Mouse (Mus musculus) adrenal gland (tissue): ENCODE results near the gene Foxe3.
"Not testable (repeated sequence)": the region's sequence is repeated elsewhere in the genome, so short reads cannot be mapped to it uniquely, and the experiment has no call there.

Source experiments
- intact Hi-C: fragments of 180-260 bp; cut with DNase I; formaldehyde crosslinking; loops from one replicate; pipeline ENCODE4 v1.15.1; 2025
- long read RNA-seq, 2 experiments: library from polyadenylated mRNA; unstranded; transcript quantifications; one replicate each; pipeline ENCODE4 v2.0.0; 2020; ENCODE audit warnings: borderline replicate concordance in 1 of 2; ENCODE audit not compliant: insufficient replicate concordance in 1 of 2

The Foxe3 gene
- long read RNA-seq, experiment 1, result 0 reads
- long read RNA-seq, experiment 2, result 0 reads

GRCm38 (mm10) chr4:114925917-114926312 is at the start of gene Foxe3:
TSS of gene Foxe3 (minus strand) at chr4:114926013.
- intact Hi-C loops, result no loop called here

DNA sequence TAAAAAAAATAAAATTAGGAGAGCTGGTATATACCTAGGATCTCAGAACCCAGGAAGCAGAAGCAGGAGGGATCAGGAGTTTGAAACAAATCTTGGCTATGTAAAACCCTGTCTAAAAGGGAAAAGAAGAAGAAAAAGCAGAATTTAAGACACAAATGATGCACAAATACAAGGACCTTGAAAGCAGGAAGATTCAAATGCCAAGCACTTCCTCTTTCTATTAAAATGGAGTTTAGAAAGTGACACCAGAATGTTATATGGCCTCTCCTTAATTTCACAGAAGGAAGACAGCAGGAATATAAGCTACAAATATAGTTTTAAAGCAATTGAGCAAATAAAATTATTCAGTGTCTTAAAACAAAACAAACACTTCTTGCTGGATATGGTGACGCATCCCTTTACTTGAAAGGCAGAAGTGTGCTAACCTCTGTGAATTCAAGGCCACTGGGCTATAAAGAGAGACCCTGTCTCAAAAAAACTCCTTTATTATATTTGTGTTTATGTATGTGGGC is 47.5 kb upstream of the Foxe3 start:
- intact Hi-C loops, result no loop called here

DNA sequence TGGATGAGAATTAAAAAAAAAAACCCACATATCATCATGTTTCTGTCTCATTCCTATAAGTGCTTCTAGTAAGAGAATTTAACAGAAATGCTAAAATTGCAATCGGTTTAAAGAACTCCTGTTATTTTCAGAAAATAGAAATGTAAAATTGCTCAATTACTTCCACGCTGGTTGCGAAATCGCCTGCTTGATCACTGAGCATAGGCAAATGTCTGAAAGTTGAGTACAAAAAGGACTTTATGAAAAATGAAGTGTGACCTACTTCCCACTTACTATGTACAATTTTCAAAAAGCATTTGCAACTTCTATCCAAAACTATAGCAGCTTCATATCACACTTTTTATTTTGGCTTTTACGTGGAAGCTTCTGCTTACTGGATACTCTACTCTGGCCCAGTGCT is 44.9 kb upstream of the Foxe3 start:
- intact Hi-C loops, result no loop called here

DNA sequence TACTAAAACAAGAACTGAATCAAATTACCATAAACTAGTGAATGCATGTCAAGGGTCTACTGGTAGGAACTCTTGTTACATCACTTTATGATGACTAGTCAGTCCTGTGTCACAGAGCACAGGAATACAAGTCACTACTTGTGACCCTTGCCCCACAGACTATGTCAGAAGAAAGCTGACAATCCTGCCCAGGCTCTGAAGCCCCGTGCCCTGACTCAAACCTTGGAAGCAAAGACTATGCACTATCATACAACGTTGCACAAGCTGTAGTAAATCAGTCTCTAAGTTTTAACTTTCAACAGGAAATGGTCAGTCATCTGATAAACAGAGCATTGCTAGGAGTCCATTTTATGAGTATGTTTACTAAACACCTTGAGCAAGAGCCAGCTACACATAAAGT is 35.1 kb upstream of the Foxe3 start:
- intact Hi-C loops, result not testable (repeated sequence)

DNA sequence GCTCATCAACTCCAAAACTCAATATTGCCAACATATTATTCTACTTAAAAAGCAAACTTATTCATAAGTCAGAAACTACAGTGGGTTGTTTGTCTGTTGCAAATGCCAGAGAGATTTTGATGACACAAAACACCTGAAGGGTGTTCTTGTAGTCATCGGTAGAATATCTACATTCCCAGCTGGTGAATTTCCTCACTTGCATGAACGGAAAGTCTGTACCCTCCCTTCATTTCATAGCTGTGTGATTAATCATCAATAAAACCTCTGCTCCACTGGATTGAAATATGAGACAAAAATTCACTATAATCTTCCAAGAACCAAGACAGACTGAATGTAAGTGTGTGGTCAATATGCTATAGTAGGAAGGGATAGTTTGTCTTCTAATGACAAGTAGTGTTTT is 33.7 kb upstream of the Foxe3 start:
- intact Hi-C loops, result no loop called here

DNA sequence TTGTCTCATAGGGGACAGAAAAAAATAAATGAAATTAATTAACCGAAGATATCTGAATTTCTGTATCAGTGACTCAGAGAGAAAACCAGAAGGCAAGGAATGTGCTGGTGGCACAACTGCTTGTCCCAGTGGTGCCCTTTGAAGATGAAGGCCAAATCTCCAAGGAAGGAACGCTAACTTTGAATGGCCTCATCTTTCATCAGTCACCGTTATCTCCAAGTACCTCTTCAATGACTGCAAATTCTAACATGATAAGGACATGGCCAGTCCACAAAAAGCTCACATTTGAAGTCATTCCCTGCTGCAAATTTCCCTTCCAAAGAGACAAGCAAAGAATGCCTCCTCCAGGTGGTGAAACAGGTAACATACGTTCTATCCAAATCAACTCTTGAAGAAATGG is 33.0 kb upstream of the Foxe3 start:
- intact Hi-C loops, result no loop called here

DNA sequence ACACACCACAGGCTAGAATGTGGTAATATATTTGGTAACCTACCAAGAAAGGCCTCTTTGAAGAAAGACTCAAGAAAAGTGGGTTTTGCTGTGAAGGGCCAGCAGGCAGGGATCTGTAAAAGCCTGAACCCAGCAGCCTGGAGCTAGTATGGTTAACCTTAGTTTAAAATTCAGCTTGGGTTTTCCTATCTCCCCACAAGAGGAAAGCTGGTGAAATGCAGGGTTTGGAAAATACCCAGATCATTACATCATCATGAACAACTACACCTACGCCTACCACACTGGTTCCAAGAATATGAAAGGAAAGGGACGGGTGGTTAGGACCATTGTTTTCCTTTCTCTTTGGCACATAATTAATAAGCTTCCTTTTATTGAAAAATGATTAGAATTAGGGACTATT is 32.4 kb upstream of the Foxe3 start:
- intact Hi-C loops, result no loop called here

GRCm38 (mm10) chr4:114957403-114957802 is 31.6 kb upstream of the Foxe3 start:
- intact Hi-C loops, result no loop called here

DNA sequence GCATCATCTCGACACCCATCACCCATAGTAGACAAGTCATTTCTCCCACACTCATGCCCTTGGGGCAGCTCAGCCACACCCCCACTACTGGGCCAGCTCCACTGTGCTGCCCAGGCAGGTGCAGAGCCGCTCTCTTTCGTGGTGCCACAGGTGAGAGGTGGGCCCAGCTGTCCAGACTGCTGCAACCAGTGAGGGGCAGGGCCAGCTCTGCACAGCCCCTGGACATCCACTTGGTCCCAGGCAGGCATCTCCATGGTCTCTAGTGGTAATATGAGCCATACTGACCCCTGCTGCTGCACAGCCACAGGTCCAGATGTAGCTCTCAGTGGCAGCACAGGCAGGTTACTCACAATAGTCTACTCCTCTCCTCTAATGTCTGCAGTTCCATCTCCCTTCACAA is 27.4 kb upstream of the Foxe3 start:
- intact Hi-C loops, result no loop called here

DNA sequence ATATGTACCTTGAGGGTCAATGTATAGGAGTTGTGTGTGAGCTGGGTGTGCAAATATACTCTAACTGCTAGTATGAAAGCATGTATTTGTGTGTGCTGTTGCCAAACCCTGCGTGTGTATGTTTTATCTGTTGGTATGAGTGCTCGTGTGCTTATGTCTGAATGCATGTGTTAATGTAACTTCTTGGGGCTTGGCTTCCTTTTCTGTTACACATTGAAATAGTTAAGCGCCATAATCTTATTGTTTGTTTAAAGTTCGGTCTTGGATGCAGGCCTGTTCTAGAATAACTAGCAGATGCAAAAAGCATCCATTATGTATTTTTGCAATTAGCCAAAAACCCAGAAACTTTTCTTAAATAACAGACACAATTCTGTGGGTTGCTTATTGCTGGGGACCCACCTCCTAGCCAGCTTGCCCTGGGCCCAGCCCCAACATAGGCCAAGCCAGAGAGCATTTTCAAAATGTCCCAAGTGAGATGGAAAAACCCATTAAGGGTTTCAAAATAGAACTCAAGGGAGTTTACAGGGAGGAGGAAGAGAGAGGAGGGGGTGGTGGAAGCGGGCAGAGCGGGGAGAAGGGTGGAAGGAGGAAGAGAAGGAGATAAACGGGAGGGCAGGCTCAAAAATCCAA is 22.2 kb upstream of the Foxe3 start:
- intact Hi-C loops, result loop anchor here (2.0 to 5.0 kb wide), 3 partner anchors 31 to 301 kb away; no protein-coding TSS in a partner anchor

DNA sequence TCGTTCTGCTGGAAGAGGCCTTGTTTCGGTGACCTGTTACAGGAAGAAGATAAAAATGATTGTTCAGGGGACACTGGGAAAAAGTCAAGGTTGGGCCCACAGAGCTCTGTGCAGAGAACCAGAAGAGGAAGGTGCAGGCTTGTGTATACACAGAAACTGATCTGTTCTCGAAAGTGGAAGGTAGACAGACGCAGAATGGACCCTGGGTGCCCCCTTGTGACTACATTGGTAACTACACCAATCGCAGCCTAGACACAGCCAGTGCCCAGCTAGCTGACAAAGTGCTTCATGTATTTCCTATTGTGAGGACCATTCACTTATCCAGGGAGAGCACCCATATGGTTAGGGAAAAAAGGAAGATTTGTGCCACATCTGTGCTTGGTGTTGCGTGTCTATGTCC is 21.6 kb upstream of the Foxe3 start:
- intact Hi-C loops, result loop anchor here (2.0 to 5.0 kb wide), 3 partner anchors 31 to 300 kb away; no protein-coding TSS in a partner anchor

GRCm38 (mm10) chr4:114946416-114946815 is 20.6 kb upstream of the Foxe3 start:
- intact Hi-C loops, result loop anchor here (2.0 to 5.0 kb wide), 3 partner anchors 30 to 299 kb away; no protein-coding TSS in a partner anchor

GRCm38 (mm10) chr4:114945021-114945420 is 19.2 kb upstream of the Foxe3 start:
- intact Hi-C loops, result loop anchor here (5.0 kb wide), 2 partner anchors 278 to 298 kb away; no protein-coding TSS in a partner anchor

GRCm38 (mm10) chr4:114942583-114942982 is 16.8 kb upstream of the Foxe3 start:
- intact Hi-C loops, result no loop called here

DNA sequence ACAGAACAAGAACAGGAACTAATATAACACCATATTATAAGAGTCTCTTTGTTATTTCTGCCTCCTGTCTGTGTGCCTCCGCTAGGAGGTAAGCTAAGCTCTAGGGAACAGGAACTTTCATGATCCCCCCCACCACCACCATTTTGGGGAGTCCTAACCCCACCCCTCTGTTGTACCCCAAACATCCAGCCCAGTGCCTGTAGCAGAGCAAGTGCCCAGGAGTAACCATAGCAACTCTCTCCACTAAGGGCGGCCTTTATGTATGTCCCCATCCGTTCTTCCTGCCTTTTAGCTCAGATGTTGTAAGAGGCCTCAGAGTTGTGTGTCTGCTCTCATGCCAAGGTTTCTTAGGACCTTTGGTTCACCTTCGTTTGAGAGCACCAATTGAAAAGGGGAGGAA is 16.3 kb upstream of the Foxe3 start:
- intact Hi-C loops, result no loop called here

DNA sequence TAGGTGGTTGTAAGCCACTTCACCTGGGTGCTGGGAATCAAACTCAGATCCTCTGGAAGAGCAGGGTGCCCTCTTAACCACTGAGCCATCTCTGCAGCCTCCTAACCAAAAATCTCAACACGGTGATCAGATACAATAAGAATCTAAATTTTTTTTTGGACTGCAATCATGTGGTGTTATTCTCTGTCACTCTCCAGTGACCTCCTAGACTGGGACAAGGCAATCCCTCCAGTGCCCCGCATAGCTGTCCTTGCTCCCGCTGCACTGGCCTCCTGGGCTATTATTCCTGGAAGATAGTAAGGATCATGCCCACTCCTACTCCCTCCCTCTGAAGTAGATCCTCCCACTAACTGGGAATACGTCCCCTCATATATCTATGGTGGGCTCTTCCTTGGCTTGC is 15.5 kb upstream of the Foxe3 start:
- intact Hi-C loops, result no loop called here

- intact Hi-C loops, result no loop called here
These were observed 12.4 kb upstream of the Foxe3 start for GRCm38 (mm10) chr4:114938248-114938647.

DNA sequence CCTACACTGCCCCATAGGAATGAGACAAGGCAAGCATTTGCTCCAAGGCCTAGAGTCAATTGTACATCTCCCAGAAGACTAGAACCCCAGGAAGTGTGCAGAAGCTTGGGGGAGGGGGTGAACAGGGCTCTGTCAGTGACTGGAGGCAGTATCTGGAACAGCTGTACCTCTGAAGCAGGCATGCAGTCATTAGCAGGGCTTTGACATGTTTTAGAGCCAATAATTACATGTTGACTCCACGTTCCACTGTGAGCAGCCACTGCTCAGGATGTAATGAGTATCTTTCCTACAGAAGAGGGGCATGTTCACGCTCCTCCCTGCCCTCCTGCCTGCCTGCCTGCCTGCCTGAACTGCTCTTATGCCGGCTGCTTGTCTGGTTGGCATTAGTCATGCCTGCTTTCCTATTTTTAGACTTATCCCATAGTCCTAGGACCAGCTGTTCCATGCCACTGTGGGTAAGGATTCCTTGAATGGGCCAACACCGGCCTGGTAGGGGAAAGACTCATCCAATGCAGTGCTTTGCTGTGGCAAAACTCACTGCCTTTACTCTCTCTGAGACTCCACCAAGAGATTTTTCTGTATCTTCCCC is 11.7 kb upstream of the Foxe3 start:
- intact Hi-C loops, result no loop called here

DNA sequence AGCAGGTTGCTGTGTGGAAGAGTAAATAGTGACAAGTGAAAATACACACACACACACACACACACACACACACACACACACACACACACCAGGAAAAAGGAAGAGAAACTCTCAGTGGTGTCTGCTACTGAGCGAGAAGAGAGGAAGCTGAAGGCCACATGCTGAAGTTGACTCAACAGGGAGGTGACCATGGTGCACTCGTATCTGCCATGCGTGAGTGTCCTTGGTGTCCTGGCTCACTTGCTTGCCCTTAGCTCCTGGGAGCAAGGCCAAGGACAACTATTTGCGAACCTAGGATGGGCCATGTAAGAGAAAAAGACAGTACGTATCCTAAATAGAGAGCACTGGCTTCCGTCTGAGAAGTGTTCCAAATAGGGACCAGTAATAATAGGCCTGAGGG is 8.4 kb upstream of the Foxe3 start:
- intact Hi-C loops, result no loop called here

DNA sequence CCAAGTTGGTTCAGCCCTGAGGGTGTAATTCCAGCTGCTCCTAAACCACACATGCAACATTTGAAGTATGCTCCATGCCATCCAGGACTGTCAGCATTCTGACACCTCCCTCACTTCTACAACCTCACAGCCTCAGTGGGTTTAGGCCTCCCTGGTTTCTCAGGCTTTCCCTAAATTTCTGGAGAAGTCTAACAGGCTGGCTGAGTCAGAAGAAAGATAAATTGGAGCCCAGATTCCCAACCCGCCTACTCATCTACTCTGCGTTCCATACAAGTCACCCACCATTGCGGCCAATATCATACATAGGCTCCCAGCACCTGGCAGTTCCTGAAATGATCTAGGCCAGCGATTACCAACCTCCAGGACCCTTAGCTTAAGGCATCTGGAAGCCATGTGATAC is 6.9 kb upstream of the Foxe3 start:
- intact Hi-C loops, result no loop called here

DNA sequence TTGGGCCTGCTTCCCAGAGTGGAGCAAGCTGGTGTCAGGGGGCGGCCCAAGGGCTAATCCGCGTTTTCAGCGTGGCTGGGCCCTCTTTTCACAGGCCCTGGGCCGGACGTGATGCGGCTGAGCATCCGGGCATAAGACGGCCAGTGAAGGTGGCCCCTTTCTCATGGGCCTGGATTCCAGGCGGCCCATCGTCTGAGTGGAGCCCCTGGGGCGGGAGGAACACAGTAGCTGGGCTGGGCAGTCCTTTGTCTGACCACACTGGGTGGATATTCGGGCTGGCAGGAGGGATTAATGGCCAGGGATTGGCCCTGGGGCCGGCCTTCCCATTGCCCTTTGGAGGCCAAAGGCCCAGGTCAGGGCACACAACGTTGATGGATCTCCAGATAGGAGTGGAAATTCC is 3.3 kb upstream of the Foxe3 start:
- intact Hi-C loops, result no loop called here

DNA sequence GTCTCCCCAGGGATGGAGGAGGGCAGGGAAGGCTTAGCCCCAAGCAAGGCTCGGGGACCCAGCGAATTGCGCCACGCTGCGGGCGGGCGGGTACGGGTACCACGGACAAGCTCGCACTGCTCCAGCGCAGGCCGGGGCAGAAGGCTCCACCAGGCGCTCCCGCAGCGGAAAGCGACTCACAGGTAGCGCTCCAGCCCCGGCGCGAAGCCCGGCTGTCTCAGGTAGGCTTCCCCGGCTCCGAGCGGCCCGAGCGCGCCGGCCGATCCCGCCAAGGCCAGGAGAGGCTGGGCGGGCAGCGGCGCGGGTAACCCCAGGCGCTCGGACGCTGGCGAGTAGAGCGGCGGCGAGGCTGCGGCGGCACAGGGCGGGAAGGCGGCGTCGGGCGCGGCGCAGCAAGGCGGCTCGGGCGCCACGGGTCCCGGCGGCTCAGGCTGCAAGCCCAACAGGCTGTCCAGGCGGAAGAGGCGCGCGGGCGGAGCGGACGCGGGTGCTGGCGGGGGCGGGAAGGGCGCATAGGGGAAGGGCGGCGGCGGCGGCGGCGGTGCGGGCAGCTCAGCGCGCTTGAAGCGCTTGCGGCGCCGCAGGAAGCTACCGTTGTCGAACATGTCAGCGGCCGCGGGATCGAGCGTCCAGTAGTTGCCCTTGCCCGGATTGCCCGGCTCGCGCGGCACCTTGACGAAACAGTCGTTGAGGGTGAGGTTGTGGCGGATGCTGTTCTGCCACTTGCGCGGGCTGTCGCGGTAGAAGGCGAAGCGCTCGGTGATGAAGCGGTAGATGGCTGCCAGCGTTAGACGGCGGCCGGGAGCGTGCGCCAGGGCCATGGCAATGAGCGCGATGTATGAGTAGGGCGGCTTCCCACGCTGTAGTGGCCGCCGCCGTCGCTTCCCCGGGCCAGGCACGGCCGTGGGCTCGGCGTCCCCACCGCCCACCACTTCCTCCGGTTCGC is 569 bp downstream of the Foxe3 start:
- intact Hi-C loops, result no loop called here
